Mouse (Mus musculus) liver, embryonic 12.5 days (tissue): Measurements from ENCODE around the gene Mllt10. TPM values are rescaled to one million over a fixed set of nuclear protein-coding genes. Genes with fewer than 3 reads are reported as not detected.

Source experiments
- ATAC-seq: fragments of 200-750 bp; cut with Nextera tagmentation; 2 replicates; pipeline ENCODE4 v1.8.0; 2017; ENCODE audit warnings: moderate number of reproducible peaks, mild to moderate bottlenecking, moderate library complexity
- H3K27ac ChIP-seq: fragments of 300-500 bp; sonication (generic); 2 replicates; pipeline ENCODE4 v1.5.1; 2016; ENCODE audit warnings: mild to moderate bottlenecking
- H3K27me3 ChIP-seq: fragments of 300-500 bp; sonication (generic); replicated peaks from 2 replicates; pipeline ENCODE4 v1.6.1; 2016; ENCODE audit warnings: mild to moderate bottlenecking, moderate library complexity
- H3K36me3 ChIP-seq: fragments of 300-500 bp; sonication (generic); 2 replicates; pipeline ENCODE4 v1.6.1; 2016; ENCODE audit warnings: mild to moderate bottlenecking, moderate library complexity
- H3K4me1 ChIP-seq: fragments of 300-500 bp; sonication (generic); 2 replicates; pipeline ENCODE4 v1.6.1; 2016
- H3K4me2 ChIP-seq: fragments of 300-500 bp; sonication (generic); 2 replicates; pipeline ENCODE4 v1.6.1; 2016; ENCODE audit warnings: mild to moderate bottlenecking, moderate library complexity
- H3K4me3 ChIP-seq: fragments of 300-500 bp; sonication (generic); 2 replicates; pipeline ENCODE4 v1.5.1; 2016; ENCODE audit warnings: mild to moderate bottlenecking, moderate library complexity
- H3K9ac ChIP-seq: fragments of 300-500 bp; sonication (generic); 2 replicates; pipeline ENCODE4 v1.6.1; 2016; ENCODE audit warnings: mild to moderate bottlenecking, moderate library complexity
- H3K9me3 ChIP-seq: fragments of 300-500 bp; sonication (generic); replicated peaks from 2 replicates; pipeline ENCODE4 v1.6.1; 2016; ENCODE audit warnings: mild to moderate bottlenecking, moderate library complexity
- WGBS: fragments of 180-500 bp; shearing (Covaris S2); methylation state at CpG from one replicate; pipeline ENCODE4 v1.1.7; 2016; ENCODE audit not compliant: insufficient replicate concordance; 5-methylcytosine and 5-hydroxymethylcytosine counted together
- polyA plus RNA-seq: library from polyadenylated mRNA; unstranded; fragments of >200 nt; fragmentation: Nextera tagmentation; extraction: Ambion mirVana; gene quantifications from 2 replicates; pipeline ENCODE4 v1.2.1, GENCODE M21; 2016

Mllt10 gene
- polyA plus RNA-seq, 1 experiment from 2014 or later: 39.2 TPM

GRCm38 (mm10) chr2:18038141-18038752 is 16.8 kb upstream of the Mllt10 start:
- ATAC-seq: no peak
- Histone ChIP-seq H3K9me3 (no peaks in the 10 kb centered on the region), H3K4me1 (peaks cover 19% of the 10 kb centered on the region), H3K36me3 (no peaks in the 10 kb centered on the region), H3K9ac (no peak overlapping the region), H3K4me2 (no peak overlapping the region), H3K27ac (no peak overlapping the region), H3K27me3 (peaks cover 71% of the 10 kb centered on the region), H3K4me3 (no peak overlapping the region)
- 43% methylated on average over 3 of the region's 3 CpGs for WGBS

- Histone ChIP-seq H3K9me3 (no peaks in the 10 kb centered on the region), H3K4me3 (no peak overlapping the region), H3K4me1 (peaks cover 19% of the 10 kb centered on the region), H3K27ac (no peak overlapping the region), H3K9ac (no peak overlapping the region), H3K4me2 (no peak overlapping the region), H3K27me3 (peaks cover 64% of the 10 kb centered on the region), H3K36me3 (no peaks in the 10 kb centered on the region)
- 60% methylated on average over 10 of the region's 10 CpGs for WGBS
- no peak for ATAC-seq
These were observed 16.1 kb upstream of the Mllt10 start for GRCm38 (mm10) chr2:18038895-18039371.

- Histone ChIP-seq H3K4me3 (no peak overlapping the region), H3K27me3 (peaks cover 62% of the 10 kb centered on the region), H3K36me3 (no peaks in the 10 kb centered on the region), H3K27ac (peak overlapping the region; percentile 54), H3K4me2 (peak overlapping the region; percentile 50), H3K9me3 (no peaks in the 10 kb centered on the region), H3K9ac (peak overlapping the region; percentile 51), H3K4me1 (peaks cover 19% of the 10 kb centered on the region)
- ATAC-seq: peak; percentile 21; the same call in 1 of the 2 replicates
- WGBS: 18% methylated on average over 46 of the region's 46 CpGs
These were observed 15.3 kb upstream of the Mllt10 start for GRCm38 (mm10) chr2:18039566-18040290.

- ATAC-seq: peak; percentile 21; the same call in 1 of the 2 replicates
- no peaks in the 10 kb centered on the region for H3K9me3 ChIP-seq
- H3K4me3 ChIP-seq: no peak overlapping the region
- peaks cover 67% of the 10 kb centered on the region for H3K27me3 ChIP-seq
- 68% methylated on average over 27 of the region's 27 CpGs for WGBS
- no peaks in the 10 kb centered on the region for H3K36me3 ChIP-seq
- H3K9ac ChIP-seq: no peak overlapping the region
- H3K4me1 ChIP-seq: peaks cover 19% of the 10 kb centered on the region
- H3K4me2 ChIP-seq: peak overlapping the region; percentile 50
- H3K27ac ChIP-seq: peak overlapping the region; percentile 60
These were observed 14.5 kb upstream of the Mllt10 start for GRCm38 (mm10) chr2:18040347-18041160.

GRCm38 (mm10) chr2:18041199-18041885 is 13.7 kb upstream of the Mllt10 start:
- H3K4me1 ChIP-seq: peaks cover 22% of the 10 kb centered on the region
- no peak overlapping the region; the same call in 1 of the 2 replicates for H3K9ac ChIP-seq
- peaks cover 75% of the 10 kb centered on the region for H3K27me3 ChIP-seq
- no peak overlapping the region for H3K4me3 ChIP-seq
- no peaks in the 10 kb centered on the region for H3K9me3 ChIP-seq
- H3K4me2 ChIP-seq: peak overlapping the region; percentile 50
- peak overlapping the region; percentile 60 for H3K27ac ChIP-seq
- H3K36me3 ChIP-seq: no peaks in the 10 kb centered on the region
- 35% methylated on average over 14 of the region's 14 CpGs for WGBS
- ATAC-seq: peak; percentile 40; the same call in 1 of the 2 replicates

- no peak overlapping the region for H3K9ac ChIP-seq
- no peaks in the 10 kb centered on the region for H3K9me3 ChIP-seq
- peak overlapping the region; percentile 99 for H3K4me2 ChIP-seq
- H3K36me3 ChIP-seq: no peaks in the 10 kb centered on the region
- H3K4me3 ChIP-seq: peak overlapping the region; percentile 79; the same call in 1 of the 2 replicates
- H3K4me1 ChIP-seq: peaks cover 48% of the 10 kb centered on the region
- H3K27me3 ChIP-seq: peaks cover 77% of the 10 kb centered on the region
- no peak for ATAC-seq
- H3K27ac ChIP-seq: no peak overlapping the region
- WGBS: 40% methylated on average over 7 of the region's 7 CpGs
These were observed 9.8 kb upstream of the Mllt10 start for GRCm38 (mm10) chr2:18045143-18045780.

- Histone ChIP-seq H3K4me1 (peaks cover 48% of the 10 kb centered on the region), H3K9me3 (no peaks in the 10 kb centered on the region), H3K27me3 (peaks cover 77% of the 10 kb centered on the region), H3K4me2 (peak overlapping the region; percentile 99), H3K36me3 (no peaks in the 10 kb centered on the region), H3K4me3 (peak overlapping the region; percentile 79), H3K27ac (no peak overlapping the region), H3K9ac (no peak overlapping the region)
- no peak for ATAC-seq
- 41% methylated on average over 6 of the region's 6 CpGs for WGBS
These were observed 9.3 kb upstream of the Mllt10 start for GRCm38 (mm10) chr2:18045781-18046181.

GRCm38 (mm10) chr2:18046186-18046585 is 8.9 kb upstream of the Mllt10 start:
- Histone ChIP-seq H3K4me2 (peak overlapping the region; percentile 99), H3K9me3 (no peaks in the 10 kb centered on the region), H3K4me1 (peaks cover 47% of the 10 kb centered on the region), H3K27ac (no peak overlapping the region), H3K9ac (peak overlapping the region; percentile 82), H3K4me3 (peak overlapping the region; percentile 79), H3K36me3 (no peaks in the 10 kb centered on the region), H3K27me3 (peaks cover 76% of the 10 kb centered on the region)
- ATAC-seq: no peak
- WGBS: 9% methylated on average over 4 of the region's 4 CpGs

GRCm38 (mm10) chr2:18046758-18047645 is 8.0 kb upstream of the Mllt10 start:
- peak overlapping the region; percentile 79 for H3K4me3 ChIP-seq
- WGBS: under 1% methylated on average over 58 of the region's 64 CpGs
- ATAC-seq: peak; percentile 78
- no peaks in the 10 kb centered on the region for H3K36me3 ChIP-seq
- peak overlapping the region; percentile 85 for H3K27ac ChIP-seq
- H3K4me2 ChIP-seq: peak overlapping the region; percentile 99
- H3K27me3 ChIP-seq: peaks cover 76% of the 10 kb centered on the region
- no peaks in the 10 kb centered on the region for H3K9me3 ChIP-seq
- H3K9ac ChIP-seq: peak overlapping the region; percentile 82
- H3K4me1 ChIP-seq: peaks cover 45% of the 10 kb centered on the region

GRCm38 (mm10) chr2:18047646-18048452 is 7.2 kb upstream of the Mllt10 start:
- peak; percentile 88 for ATAC-seq
- H3K9ac ChIP-seq: peak overlapping the region; percentile 82
- peak overlapping the region; percentile 79 for H3K4me3 ChIP-seq
- under 1% methylated on average over 70 of the region's 70 CpGs for WGBS
- peak overlapping the region; percentile 99 for H3K4me2 ChIP-seq
- no peaks in the 10 kb centered on the region for H3K9me3 ChIP-seq
- H3K27me3 ChIP-seq: peaks cover 76% of the 10 kb centered on the region
- no peaks in the 10 kb centered on the region for H3K36me3 ChIP-seq
- peak overlapping the region; percentile 85 for H3K27ac ChIP-seq
- peaks cover 45% of the 10 kb centered on the region for H3K4me1 ChIP-seq
